Mouse (Mus musculus) brown adipose tissue, adult 24 weeks (tissue): ENCODE results near the gene Cplx1. TPM values are rescaled to one million over a fixed set of nuclear protein-coding genes. Genes with fewer than 3 reads are reported as not detected.
"Not testable (repeated sequence)": the region's sequence is repeated elsewhere in the genome, so short reads cannot be mapped to it uniquely, and the experiment has no call there.

ENCODE experiments used
- H3K27ac ChIP-seq: fragments of 200-500 bp; replicated peaks from 2 replicates; pipeline ENCODE4 v1.5.1; 2012; ENCODE audit warnings: low read depth, mild to moderate bottlenecking, low read length
- H3K4me1 ChIP-seq: fragments of 200-500 bp; 2 replicates; pipeline ENCODE4 v1.6.1; 2012; ENCODE audit warnings: low read length, mixed read lengths; ENCODE audit not compliant: control insufficient read depth, insufficient read depth, insufficient read length
- H3K4me3 ChIP-seq: fragments of 200-500 bp; 2 replicates; pipeline ENCODE4 v1.5.1; 2012; ENCODE audit warnings: low read depth, mild to moderate bottlenecking, low read length, moderate library complexity; ENCODE audit not compliant: insufficient read depth
- polyA plus RNA-seq: library from polyadenylated mRNA; stranded (reverse); fragments of >200 nt; gene quantifications from 2 replicates; pipeline ENCODE4 v1.2.4, GENCODE M21; 2012; ENCODE audit not compliant: missing spikeins, insufficient read depth, insufficient read length

Cplx1 gene
- polyA plus RNA-seq, 1 experiment: not detected

DNA sequence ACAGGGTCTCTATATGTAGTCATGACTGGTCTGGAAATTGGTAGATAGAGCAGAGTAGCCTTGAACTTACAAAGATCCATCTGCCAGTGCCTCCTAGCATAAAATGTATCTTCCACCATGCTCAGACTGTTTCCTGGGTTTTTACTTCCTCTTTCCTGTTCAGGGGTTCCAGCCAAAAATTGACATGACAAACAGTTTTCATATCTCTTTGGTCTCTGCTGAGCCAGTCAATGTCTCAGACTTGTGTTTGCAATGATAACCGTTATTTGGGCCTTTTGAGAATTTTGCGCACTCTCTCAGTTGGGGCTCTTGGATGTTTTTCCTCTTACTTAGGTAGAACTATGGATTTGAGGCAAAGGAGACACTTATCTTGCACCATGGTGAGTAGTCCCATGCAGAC is 15.6 kb downstream of the Cplx1 start:
- no peak overlapping the region for H3K27ac ChIP-seq
- no peaks in the 10 kb centered on the region for H3K4me1 ChIP-seq
- H3K4me3 ChIP-seq: no peak overlapping the region

DNA sequence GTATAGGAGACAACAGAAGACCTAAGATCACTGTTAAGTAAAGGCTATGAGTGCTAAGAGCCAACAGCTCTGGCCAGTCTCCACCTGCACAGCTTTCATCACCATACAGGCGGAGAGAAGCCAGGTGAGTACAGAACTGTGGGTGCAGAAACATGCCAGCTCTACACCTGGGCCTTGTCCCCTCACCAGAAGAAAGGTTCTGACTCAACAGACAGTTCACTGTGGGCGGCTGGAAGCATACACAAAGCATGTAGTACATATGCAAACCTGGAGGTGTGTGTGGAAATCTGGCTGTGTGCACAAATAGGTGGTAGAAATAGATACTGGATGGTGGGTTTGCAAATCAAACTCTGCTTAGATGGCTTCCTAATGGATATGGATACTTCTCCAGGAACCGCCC is 27.2 kb downstream of the Cplx1 start:
- Histone ChIP-seq H3K27ac (no peak overlapping the region), H3K4me3 (no peak overlapping the region), H3K4me1 (no peaks in the 10 kb centered on the region)

DNA sequence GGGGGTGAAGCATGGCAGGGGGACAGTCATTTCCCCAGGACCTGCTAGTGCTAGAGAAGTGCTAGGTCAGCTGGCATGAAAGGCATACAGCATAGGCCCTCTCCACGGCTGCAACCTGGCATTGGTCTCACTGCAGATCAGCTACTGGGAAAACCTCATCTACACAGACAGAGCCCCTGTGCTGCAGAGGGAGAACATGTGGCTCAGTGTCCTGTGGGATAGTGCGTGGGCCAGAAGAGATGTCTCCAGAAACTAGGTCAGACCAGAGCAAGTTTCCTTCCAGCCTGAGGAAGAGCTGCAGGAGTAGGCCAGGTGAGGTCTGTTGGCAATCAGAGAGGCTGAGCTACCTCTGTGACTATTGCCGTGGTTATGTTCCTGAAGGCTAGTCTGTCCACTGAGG is 27.9 kb downstream of the Cplx1 start:
- Histone ChIP-seq H3K27ac (no peak overlapping the region), H3K4me1 (no peaks in the 10 kb centered on the region), H3K4me3 (no peak overlapping the region)

GRCm38 (mm10) chr5:108521016-108521415 is 28.8 kb downstream of the Cplx1 start:
- Histone ChIP-seq H3K27ac (no peak overlapping the region), H3K4me1 (no peaks in the 10 kb centered on the region), H3K4me3 (no peak overlapping the region)

DNA sequence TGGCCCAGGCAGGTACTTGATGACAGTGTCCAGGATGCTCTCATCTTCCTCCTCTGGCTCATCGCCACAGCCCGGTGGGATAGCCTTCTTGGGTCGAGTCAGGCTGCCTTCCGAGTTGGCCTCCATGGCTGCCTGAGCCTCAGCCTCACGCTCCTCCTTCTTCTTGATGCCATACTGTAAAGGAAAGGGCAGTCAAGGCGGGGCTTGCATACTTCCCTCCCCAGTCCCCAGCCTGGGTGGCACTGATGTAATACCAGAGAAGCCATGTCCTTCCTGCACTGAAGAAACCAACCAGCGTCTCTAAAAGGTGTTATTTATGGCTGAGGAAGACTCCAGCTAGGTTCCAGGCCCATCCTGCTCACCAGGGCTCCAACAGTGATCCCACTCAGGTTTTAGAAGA is 29.7 kb downstream of the Cplx1 start:
- no peaks in the 10 kb centered on the region for H3K4me1 ChIP-seq
- no peak overlapping the region for H3K27ac ChIP-seq
- no peak overlapping the region for H3K4me3 ChIP-seq

- Histone ChIP-seq H3K4me1 (no peaks in the 10 kb centered on the region), H3K27ac (no peak overlapping the region), H3K4me3 (no peak overlapping the region)
Measured at GRCm38 (mm10) chr5:108518951-108519350, 30.9 kb downstream of the Cplx1 start.

DNA sequence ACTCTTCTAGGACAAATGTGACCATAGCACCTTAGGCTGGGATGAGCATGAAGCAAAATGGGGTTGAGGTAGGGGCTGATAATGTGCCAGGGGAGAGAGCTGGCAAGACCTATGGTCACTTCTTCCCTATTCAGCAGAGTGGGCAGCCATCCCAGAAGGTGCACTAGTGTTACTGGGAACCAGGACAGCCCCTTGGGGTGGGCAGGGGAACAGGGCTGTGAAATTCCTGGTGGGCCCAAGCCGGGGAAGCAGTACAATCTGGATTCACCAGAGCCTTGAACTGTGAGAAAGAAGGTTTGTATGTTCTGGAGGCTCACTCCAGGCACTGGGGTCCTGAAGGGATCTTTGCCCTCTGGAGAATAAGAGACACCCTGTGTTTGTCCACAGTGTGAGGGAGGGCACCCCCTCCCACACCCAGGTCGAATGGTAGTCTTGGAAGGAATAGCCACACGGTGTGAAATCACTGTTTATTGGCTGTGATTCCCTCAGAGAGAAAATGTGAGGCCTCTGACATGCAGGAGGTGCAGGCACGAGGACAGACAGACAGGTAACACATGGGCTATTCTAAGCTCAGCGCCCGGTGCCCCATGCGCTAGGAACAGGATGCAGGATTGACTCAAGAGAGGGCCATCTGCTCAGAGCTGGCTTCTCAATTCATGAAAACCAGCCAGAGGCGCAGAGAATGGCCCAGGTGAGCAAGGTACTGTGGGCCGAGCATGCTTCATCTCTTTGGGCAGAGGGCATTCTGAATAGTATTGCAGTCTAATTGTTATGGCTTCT is 31.5 kb downstream of the Cplx1 start:
- Histone ChIP-seq H3K4me1 (no peaks in the 10 kb centered on the region), H3K27ac (no peak overlapping the region)

DNA sequence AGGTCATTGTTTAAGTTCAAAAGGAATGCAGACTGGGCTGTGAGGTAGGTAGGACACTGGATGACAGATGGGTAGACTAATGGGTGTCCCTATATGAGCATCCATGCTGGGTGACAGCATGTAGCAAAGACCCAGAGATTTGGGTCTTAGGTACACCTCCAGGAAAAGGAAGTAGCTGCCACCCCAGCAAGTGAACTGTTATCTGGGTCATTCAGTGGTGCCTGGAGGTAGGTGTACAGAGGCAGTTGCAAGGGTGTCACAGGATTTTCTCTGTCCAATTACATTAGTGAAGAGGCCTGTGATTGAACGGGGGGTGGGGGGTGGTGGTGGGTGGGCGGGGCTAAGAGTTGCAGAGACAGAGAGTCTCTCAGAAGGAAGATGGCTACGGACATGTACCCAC is 33.2 kb downstream of the Cplx1 start:
- H3K4me1 ChIP-seq: no peaks in the 10 kb centered on the region
- H3K4me3 ChIP-seq: no peak overlapping the region
- H3K27ac ChIP-seq: no peak overlapping the region

More for the DNA sequence above, 31.5 kb downstream of the Cplx1 start:
- no peak overlapping the region for H3K4me3 ChIP-seq

- no peaks in the 10 kb centered on the region for H3K4me1 ChIP-seq
- no peak overlapping the region for H3K4me3 ChIP-seq
Measured at GRCm38 (mm10) chr5:108515581-108516361, 34.1 kb downstream of the Cplx1 start.

DNA sequence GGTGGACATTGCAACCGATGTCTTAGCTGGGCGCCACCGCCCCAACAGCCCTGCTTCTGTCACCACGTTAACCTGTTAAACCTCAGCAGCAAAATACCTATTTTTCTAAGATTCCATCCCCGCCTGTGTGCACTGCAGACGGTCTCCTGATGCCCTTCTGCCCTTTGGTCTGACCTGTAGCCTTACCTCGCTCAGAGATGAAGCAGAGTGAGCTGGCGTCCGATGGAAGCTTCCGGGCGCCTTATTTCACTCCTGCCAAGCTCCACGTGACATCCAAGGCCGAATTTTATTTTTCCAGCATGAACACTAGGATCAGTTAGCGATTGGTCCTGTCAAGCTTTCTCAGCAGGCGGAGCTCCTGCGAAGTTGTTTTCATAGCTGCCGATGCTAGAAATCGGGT is 47.5 kb downstream of the Cplx1 start:
- H3K4me1 ChIP-seq: no peaks in the 10 kb centered on the region
- H3K27ac ChIP-seq: no peak overlapping the region
- no peak overlapping the region for H3K4me3 ChIP-seq

More at GRCm38 (mm10) chr5:108515581-108516361, 34.1 kb downstream of the Cplx1 start:
- no peak overlapping the region for H3K27ac ChIP-seq

- H3K4me3 ChIP-seq: no peak overlapping the region
- H3K4me1 ChIP-seq: no peaks in the 10 kb centered on the region
- H3K27ac ChIP-seq: no peak overlapping the region
Measured at GRCm38 (mm10) chr5:108501573-108501972, 48.3 kb downstream of the Cplx1 start.

DNA sequence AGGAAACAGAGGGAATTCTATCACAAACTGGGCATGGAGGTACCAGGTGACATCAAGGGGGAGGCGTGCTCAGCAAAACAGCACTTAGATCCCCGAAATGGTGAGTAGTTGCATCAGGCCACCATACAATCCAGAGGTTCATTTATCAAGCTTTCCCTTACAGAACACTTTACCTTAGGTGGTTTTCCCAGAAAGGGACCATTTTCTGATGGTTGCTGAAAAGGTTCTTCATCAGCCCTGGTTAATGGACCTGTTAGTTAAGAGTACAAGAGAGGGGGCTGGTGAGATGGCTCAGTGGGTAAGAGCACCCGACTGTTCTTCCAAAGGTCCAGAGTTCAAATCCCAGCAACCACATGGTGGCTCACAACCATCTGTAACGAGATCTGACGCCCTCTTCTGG is 63.7 kb downstream of the Cplx1 start:
- H3K27ac ChIP-seq, H3K4me1 ChIP-seq, H3K4me3 ChIP-seq: not testable (repeated sequence)

DNA sequence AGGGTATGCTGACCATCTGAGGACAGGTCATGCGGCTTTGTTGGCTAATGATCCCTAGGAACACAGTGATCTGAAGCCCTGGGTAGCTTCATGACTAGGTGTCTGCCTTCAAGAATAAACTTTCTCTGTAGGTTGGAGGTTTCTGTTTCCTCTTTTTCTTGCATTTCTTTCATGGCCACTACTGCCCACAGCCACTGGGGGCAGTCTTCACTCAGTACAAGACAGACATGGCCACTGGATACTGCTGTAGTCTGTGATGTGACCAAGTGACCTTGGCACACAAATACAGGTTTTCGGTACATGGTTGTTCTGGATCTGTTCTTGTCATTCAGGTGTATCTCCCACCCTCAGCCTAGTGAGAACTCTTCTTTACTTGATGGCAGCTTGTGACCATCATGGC is 64.6 kb downstream of the Cplx1 start:
- no peak overlapping the region for H3K4me3 ChIP-seq

DNA sequence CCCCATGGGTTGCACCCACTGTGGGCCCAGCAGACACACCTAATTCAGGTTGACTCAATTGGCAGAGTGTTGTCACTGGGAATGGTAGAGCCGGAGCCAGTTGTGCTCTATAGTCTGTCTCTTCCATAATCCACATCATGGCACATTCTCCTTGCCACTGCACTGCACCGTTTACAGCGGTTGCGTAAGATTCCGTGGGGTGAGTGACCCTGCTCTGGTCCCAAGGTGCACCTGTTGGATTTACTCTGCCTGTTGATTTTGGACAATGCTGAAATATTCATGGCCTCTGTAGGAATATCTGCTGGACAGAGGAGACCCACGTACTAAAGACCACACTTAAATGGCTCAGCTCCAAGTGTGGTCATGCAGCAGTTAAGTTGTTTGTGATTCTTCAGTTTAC is 66.8 kb downstream of the Cplx1 start:
- H3K4me3 ChIP-seq: no peak overlapping the region
- no peak overlapping the region for H3K27ac ChIP-seq
- no peaks in the 10 kb centered on the region for H3K4me1 ChIP-seq

More for the DNA sequence above, 64.6 kb downstream of the Cplx1 start:
- no peaks in the 10 kb centered on the region for H3K4me1 ChIP-seq
- no peak overlapping the region for H3K27ac ChIP-seq

- no peak overlapping the region for H3K27ac ChIP-seq
- no peak overlapping the region for H3K4me3 ChIP-seq
- no peaks in the 10 kb centered on the region for H3K4me1 ChIP-seq
Measured at GRCm38 (mm10) chr5:108475977-108476376, 73.8 kb downstream of the Cplx1 start.

DNA sequence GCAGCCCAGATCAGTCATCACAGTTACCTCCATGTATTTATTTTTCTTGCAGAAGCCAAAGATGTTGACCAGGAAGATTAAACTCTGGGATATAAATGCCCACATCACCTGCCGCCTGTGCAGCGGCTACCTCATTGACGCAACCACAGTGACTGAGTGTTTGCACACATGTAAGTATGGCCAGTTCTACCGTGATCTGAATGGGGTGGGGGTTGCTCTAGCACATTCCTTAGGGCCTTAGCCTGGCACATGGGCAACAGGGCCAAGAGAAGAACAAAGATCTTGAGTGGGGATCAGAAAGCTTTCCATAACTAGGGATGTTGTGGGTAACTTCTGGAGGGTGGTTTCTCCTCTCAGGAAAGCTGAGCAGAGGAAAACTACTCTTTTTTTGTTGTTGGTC is 76.1 kb downstream of the Cplx1 start:
- Histone ChIP-seq H3K4me3 (no peak overlapping the region), H3K27ac (no peak overlapping the region), H3K4me1 (peaks cover 4% of the 10 kb centered on the region; the same call in 1 of the 2 replicates)
